Mouse (Mus musculus) G1E-ER4 (cell line): ENCODE measurements at regions not wholly inside any gene's neighbourhood (a gene's known extent, or its start where the extent isn't known, plus 50 kb on each side); places are given as distances from the start of the nearest gene placed in this dataset.

Experiments
- GATA1 ChIP-seq: IDR thresholded peaks from one replicate; pipeline ENCODE4 v1.8.0; 2012; ENCODE audit warnings: low read length, inconsistent platforms

DNA sequence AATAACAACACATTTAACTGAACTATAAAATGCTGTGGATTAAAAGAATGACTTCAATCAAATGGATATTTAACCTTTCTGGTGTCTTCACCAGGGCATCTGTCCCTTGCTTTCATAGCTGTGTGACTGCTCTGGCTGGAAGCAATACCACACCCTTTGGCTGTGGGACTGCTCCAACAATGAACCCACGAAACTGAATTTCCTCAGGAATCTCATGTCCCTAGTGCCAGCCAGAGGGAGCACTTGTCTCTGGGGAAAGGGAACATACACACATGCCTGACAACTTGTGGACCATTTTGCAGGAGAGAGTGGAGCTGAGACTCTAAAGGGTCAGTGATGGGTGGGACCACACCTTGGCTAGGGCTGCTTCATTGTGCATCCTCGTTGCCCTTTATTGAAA, 114.9 kb upstream of the Npvf start:
- TF ChIP-seq GATA1, result no peak

DNA sequence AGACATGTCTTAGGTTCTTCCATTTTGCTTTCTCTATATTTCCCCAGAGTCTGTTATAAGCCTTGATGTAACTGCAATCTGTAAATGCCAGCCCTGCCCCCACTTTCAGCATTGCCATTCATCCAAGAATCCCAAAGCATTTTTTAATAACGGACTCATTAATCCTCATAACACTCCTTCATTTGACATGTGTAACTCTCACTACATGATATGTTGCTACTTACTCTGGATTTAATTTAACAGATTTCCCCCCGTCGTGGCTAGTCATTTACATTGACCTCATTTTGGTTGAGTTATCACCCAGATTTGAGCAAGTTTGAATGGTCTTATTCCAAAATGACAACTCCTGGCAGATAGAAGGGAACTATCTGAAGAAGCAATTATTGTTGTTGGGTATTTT, 116.2 kb upstream of the Npvf start:
- TF ChIP-seq GATA1, result no peak

DNA sequence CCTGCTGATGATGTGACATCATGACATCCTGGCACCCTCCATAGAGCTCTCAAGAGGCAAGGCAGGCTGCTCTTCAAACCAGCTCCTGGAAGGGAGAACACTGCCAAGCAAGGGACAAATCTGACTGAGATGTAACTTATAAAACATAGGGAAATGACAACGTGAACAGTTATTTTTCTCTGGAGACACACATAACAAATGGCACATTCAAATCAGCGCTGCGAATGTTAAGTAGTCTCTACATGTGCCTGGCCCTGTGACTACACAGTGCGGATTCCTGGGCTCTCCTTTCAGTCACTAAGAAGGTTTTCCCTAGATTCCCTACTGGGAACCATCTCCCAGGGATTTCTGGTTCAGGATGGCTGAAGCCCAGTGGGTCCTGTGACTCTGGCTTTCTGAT, 121.4 kb upstream of the Npvf start:
- TF ChIP-seq GATA1, result no peak

DNA sequence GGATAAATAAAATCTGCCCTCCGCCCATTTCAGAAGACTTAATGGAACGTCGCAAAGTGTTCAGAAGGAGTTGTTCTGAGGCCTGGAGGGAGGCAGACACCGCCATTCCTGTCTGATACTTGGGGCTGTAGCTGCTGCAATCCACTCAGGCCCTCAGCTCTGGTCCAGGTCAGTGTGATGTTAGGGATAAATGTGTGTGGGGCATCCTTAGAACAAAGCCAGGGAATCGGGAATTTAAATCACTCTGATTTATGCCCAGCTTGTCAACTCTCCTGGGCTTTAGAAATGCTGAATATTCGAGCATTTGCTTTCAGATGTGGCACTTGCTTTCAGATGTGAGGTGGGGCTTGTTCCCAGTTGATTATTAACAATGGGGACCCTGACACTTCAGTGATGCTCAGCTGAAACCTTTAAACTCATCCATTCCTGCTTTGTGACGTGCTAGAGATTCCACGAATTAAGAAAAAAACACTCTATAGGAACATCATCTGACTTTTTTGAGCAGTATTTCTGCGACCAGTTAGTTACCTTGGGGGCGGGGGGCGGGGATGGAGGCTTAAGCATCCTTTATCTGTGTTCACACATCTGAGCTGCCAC, 122.1 kb upstream of the Npvf start:
- no peak for TF ChIP-seq GATA1

DNA sequence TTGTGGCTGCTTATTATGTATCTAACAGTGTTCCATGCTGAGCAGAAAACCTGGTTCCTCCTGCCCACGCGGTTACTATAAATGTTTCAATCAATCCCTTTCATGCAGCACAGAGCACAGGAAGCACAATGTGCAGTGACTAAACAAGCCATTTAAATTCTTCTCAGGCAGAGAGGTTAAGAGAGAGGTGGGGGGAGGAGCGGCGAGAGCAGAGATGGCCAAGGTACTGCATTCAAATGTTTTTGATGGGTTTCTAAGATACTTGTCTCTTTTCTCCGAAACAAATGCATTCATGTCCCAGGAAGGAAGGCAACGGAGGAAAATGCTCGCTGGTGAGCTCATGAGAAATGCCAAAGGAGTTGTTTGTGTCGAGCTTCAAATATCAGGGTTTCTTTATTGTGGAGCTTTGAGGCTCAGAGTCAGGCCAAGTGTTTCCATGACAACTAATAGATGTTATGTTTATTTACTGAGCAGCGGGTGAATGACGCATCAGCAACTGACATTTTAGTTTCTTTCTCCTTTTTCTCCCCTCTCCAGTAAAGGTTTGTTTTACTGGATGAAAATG, 122.8 kb upstream of the Npvf start:
- no peak for TF ChIP-seq GATA1

DNA sequence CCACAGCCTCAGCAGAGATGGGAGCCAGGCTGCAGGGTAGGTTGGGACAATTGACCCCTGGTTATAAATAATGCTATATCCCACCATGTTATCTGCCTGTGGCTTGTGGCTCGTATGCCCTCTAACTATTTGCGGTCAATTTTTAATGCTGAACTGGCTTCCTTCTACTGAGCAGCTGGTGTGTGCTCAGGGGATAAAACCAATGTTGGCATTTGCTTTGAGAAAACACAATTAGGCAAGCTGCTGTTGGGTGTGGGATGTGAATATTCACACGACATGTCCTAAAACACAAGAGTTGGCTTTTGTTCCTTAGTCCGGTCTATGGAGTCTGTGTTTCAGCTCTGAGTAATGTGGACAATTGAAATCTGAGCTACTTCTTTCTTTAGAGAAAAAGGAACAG, 123.6 kb upstream of the Npvf start:
- TF ChIP-seq GATA1, result no peak

DNA sequence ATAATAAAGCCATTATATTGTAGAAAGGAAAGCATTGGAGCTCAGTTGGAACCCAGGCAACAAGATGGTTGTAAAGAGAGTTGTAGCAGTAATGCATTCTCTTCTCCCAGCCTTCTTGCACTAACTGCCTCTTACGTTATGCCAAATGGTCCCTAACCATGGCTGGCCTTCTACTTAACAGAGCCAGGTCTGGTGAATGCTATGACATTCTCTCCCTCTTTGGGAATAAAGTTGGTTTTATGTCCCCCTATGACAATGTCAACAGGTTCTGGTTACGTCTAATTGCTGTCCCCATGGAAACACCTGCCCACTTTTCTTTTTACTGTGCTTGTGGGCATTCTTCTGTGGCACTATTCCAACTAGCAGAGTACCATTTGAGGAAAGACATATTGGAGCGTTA, 126.4 kb upstream of the Npvf start:
- TF ChIP-seq GATA1, result no peak

DNA sequence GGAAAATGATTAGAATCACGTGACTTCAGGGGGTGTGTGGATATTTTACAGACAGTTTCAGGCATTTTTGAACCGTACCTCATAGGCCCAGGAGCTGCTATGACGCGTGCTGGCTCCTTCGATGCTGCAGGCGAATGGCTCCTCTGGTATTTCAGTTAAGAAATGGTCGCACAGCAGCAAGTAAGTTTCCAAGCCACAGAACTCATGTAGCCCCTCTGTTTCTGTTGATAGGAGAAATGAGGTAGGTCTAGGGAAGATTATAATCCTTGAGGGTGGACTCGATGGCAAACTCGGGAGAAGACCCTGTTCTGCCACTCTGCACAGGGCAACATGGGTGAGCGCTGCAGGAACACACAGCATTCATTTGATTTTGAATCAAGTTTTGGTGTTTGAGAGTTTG, 127.0 kb upstream of the Npvf start:
- no peak for TF ChIP-seq GATA1

DNA sequence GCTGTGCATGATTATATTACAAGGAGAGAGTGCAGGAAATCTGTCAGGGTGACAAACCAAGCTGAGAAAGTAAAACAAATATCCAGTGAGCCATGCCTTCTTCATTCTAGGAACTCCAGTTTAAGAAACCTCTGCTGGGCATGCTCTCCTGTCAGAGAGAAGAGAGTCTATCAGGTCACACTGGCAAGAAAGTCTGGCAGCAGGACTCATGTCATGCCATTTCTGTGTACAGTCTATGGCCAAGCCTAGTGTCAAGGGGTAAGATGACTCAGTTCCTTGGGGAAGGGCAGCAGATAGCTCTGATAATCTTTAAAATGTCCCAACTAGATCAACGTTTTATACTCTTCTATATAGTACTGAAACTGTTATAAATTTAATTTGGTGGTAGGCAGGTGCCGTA, 128.0 kb upstream of the Npvf start:
- TF ChIP-seq GATA1, result no peak

DNA sequence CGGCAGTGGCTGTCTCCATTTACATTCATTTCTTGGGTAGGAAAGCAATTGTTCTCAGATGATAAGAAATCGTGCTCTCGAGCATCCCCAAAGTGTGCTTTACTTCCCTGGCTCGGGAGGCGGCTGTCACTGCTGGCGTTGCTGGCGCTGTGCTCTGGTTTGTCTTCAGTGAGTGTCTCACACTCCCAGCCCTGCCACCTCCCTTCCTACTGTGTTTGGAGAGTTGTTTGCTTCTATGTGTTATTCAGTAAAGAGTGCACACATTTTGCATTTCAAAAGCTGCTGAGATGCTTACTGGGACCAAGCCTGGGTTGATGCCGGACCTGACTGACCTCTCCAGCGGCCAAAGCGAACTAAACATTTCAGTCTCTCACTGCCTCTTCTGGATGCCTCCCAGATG, 129.3 kb upstream of the Npvf start:
- no peak for TF ChIP-seq GATA1

DNA sequence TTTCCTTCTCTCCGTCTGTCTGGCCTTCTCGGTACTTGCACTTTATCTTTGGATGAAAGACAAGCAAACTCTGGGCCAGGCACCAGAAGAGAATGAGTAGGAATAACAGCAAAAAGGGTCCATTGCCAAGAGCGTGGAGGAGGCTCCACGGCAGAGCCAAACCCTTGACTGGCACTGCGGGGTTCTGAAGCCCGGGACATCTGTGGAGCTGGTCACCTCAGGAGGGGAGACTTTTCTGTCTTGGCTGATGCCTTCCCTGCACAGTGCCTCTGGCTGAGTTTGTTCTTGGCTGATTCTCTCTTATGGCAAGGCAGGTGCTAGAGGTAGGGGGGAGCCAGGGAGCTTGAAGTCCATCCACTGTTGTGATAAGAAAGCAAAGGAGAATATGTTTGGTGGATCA, 130.1 kb upstream of the Npvf start:
- TF ChIP-seq GATA1, result no peak

DNA sequence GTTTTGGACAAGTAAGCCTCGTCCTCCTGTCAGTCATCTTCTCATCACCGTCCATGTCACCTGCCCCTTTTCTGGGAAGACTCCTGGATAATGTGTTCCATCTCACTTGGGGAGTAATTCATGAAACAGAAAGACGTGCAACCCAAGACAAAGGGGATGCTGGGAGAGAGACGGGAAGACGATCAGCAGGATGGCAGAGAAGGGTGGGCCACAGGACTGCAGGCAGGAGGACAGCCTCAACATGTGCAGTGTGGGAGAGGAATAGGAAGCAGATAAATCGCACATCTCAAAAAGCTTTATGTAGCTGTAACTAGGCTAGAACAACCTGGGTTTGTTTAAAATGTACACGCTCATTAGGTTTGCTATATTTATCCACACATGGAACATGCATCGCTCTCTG, 133.4 kb upstream of the Npvf start:
- no peak for TF ChIP-seq GATA1

DNA sequence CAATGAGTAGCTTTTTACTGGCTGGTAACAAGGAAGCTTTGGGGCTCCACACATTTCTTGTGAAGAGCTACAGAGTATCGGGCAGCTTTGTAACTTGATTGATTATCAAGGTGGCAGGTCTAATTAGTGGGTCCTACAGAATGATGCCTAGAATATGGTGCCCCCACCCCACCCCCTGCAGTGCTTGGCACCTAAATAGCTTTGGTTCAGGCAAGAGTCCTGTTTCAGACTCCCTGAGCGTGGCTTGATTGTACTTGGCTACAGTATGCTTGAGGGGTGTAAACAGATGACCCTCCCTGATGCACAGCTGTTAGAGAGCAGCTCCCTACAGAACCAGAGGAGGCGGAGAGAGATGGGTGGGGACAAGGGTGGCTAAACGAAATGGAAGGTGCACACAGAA, 145.7 kb upstream of the Npvf start:
- no peak for TF ChIP-seq GATA1

DNA sequence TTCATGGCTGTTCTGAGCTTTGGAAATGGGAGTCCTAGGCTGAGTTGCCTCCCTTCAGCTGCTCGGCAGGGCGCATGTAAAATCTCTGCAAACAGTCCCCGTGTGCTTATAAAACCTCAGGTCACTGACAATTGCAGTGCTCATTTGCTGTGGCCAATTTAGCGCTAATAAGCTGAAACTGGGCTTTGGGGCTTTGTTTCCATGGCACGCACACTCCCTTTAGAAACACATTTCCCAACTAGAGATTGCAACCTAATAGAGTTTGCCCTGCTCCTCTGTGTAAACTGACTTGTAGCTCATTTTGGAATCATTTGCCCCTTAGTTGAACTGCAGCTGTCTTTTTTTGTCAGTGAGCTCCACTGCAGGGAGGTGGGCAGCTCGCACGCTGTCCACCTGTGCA, 148.7 kb upstream of the Npvf start:
- no peak for TF ChIP-seq GATA1

DNA sequence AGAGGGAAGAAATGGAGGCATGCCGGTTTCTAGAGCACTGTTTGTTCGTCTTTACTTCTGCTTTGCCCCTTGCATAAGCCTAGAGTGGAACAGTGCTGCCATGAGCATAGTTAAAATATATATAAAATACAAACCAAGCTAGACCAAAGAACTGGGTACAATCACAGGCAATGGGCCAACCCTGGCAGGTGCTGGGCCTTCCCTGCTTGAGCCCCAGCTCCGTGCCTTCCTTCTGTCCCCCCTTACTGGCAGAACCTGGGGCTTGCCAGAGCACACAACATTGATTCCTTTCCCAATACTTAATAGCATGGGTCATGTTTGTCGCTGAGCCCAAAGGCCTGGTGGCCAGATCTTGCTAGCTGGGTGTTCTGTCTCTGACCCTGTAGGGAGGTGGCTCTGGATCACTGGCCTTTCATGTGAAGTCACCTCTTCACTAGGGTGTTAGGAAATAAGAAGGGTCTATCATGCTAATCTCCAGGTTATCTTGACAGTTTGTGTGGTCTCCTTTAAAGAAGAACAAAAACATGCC, 150.3 kb upstream of the Npvf start:
- no peak for TF ChIP-seq GATA1

DNA sequence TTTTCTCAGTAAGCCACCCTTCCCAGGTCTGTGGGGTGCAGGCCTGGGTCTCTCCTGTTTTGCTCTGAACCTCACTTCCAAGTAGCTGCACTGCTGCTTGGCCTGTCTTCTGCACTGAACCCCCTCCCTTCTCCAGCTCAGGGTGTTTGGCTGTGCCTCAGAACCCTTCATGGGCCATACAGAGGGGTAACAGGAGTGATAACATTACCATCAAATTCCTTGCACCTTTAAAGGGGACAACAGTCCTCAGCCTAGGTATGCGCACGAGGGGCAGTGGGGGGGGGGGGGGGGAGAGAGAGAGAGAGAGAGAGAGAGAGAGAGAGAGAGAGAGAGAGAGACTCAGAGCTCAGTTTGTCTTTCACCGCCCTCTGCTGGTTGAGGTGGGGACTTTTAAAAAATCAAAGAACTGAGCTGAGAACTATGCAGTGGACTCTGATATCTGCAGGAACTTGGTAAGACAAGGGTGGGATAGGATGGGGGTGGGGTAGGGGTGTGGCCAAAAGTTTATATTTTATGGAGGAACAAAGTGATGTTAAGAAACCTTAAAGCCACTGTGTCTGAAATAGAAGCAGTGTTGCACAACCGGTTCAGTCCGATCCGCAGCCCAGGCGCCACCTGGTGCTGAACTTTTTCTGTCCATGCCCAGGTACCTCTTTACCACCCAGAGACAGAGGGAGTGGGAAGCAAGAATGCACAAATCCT, 152.3 kb upstream of the Npvf start:
- no peak for TF ChIP-seq GATA1

DNA sequence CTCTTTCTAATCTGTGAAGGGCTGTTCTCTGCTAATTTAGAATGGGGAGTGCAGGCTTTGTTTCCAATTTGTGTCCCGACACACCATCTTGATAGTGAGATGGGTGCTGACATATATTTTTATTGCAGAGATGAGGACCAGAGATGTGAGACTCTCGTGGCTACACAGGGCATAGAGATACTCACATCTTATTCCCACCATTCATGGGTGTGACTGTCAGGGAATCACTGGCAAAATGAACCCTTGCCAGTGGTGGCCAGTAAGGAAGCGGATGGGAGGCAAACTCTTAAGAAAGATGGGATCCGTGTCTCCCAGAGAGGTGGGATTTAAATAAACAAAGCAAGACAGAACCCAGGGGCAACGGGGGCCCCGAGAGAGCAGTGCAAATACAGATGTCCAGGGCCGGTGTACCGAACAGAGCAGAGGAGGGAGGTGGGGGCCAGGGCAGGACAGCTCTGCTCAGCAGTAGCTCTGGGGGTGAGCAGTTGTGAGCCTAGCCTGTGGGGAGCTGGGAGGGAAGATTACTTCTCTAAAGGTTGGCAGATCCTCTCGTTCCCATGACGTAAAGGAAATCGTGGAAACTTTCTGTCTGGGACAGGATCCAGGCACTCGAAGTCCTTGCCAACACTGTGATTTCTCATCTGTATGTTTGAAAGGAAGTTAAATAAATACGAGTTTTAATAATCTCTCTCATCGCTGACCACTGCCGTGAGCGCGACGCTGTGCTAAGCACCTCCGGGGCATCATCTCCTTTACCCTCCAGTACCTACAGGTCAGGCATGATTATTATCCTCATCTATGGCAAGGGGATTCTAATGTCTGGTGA, 153.2 kb upstream of the Npvf start:
- TF ChIP-seq GATA1, result no peak
